Mouse (Mus musculus) lung, postnatal 0 days (tissue): ENCODE data around the gene Bbs4. TPM values are rescaled to one million over a fixed set of nuclear protein-coding genes. Genes with fewer than 3 reads are reported as not detected.
"Not testable (repeated sequence)": the region's sequence is repeated elsewhere in the genome, so short reads cannot be mapped to it uniquely, and the experiment has no call there.

Source experiments
- ATAC-seq: fragments of 200-750 bp; cut with Nextera tagmentation; 2 replicates; pipeline ENCODE4 v1.8.0; 2017; ENCODE audit warnings: moderate library complexity
- DNase-seq: peaks from one replicate; pipeline ENCODE4 v3.0.0-alpha.2; 2016; ENCODE audit warnings: low spot score
- H3K27ac ChIP-seq: fragments of 300-500 bp; sonication (generic); 2 replicates; pipeline ENCODE4 v1.5.1; 2014; ENCODE audit warnings: antibody characterized with exemption, mild to moderate bottlenecking, low read length, mixed read lengths
- H3K27me3 ChIP-seq: fragments of 300-500 bp; sonication (generic); replicated peaks from 2 replicates; pipeline ENCODE4 v1.6.1; 2014; ENCODE audit warnings: low read length, mixed read lengths; ENCODE audit not compliant: insufficient read depth
- H3K36me3 ChIP-seq: fragments of 300-500 bp; sonication (generic); 2 replicates; pipeline ENCODE4 v1.6.1; 2014; ENCODE audit warnings: low read length, mixed read lengths; ENCODE audit not compliant: insufficient read depth
- H3K4me1 ChIP-seq: fragments of 300-500 bp; sonication (generic); 2 replicates; pipeline ENCODE4 v1.6.1; 2014; ENCODE audit warnings: antibody characterized with exemption, low read depth, low read length, mixed read lengths; ENCODE audit not compliant: insufficient read depth
- H3K4me2 ChIP-seq: fragments of 300-500 bp; sonication (generic); replicated peaks from 2 replicates; pipeline ENCODE4 v1.6.1; 2014; ENCODE audit warnings: low read depth, mild to moderate bottlenecking, low read length, moderate library complexity, mixed read lengths
- H3K4me3 ChIP-seq: fragments of 300-500 bp; sonication (generic); 2 replicates; pipeline ENCODE4 v1.5.1; 2014; ENCODE audit warnings: low read depth, low read length
- H3K9ac ChIP-seq: fragments of 300-500 bp; sonication (generic); replicated peaks from 2 replicates; pipeline ENCODE4 v1.6.1; 2014; ENCODE audit warnings: low read depth, mild to moderate bottlenecking
- H3K9me3 ChIP-seq: fragments of 300-500 bp; sonication (generic); 2 replicates; pipeline ENCODE4 v1.6.1; 2016; ENCODE audit warnings: low read length, mixed read lengths
- CTCF ChIP-seq: IDR thresholded peaks from 2 replicates; pipeline ENCODE4 v1.5.1; 2016; ENCODE audit warnings: antibody characterized with exemption, mild to moderate bottlenecking
- EP300 ChIP-seq: IDR thresholded peaks from 2 replicates; pipeline ENCODE4 v1.6.1; 2016; ENCODE audit warnings: antibody characterized with exemption, mild to moderate bottlenecking, control low read depth
- WGBS: fragments of 180-500 bp; shearing (Covaris S2); extraction: QIAGEN DNeasy Blood & Tissue Kit; methylation state at CpG from one replicate; pipeline ENCODE4 v1.1.7; 2014; 5-methylcytosine and 5-hydroxymethylcytosine counted together
- polyA plus RNA-seq: library from polyadenylated mRNA; unstranded; fragments of >200 nt; fragmentation: Nextera tagmentation; extraction: Ambion mirVana; gene quantifications from 2 replicates; pipeline ENCODE4 v1.2.1, GENCODE M21; 2015

Gene Bbs4
- 13.3 and 15.8 TPM in 2 replicates for polyA plus RNA-seq

DNA sequence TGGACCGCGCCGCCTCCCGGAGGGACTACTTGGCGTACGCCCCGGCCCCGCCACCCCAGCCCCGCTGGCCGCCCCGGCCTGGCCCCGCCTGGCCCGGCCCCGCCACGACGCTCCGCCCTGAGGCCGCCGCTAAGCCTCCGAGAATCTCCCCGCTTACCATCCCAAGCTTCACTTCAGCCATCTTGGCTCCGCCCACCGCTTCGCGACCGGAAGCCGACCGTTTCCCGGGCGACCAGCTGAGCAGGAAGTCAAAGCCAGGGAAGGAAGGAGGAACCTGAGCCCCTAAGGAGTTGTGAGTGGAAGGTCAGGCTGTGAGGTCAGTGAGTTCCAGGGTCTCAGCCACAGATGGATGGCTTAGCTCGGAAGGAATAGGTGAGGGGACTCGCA, at the start of gene Bbs4:
Gene Bbs4 (minus strand): TSS at position 256 of the 387 bp plus-strand sequence.
- TF ChIP-seq EP300 (no peak), CTCF (peak; percentile 18; the same call in 1 of the 2 replicates)
- Histone ChIP-seq H3K27me3 (no peaks in the 10 kb centered on the region), H3K4me1 (no peaks in the 10 kb centered on the region; the same call in 1 of the 2 replicates), H3K9ac (peak within 1 kb of the TSS; percentile 46; the same call in 1 of the 2 replicates), H3K9me3 (no peaks in the 10 kb centered on the region), H3K27ac (peak within 1 kb of the TSS; percentile 88), H3K4me3 (peak within 1 kb of the TSS; percentile 72), H3K36me3 (no peaks in the 10 kb centered on the region), H3K4me2 (peak within 1 kb of the TSS; percentile 67)
- DNase-seq (peak; percentile 96), ATAC-seq (peak; percentile 99)
- 1% methylated on average over 30 of the region's 32 CpGs for WGBS

DNA sequence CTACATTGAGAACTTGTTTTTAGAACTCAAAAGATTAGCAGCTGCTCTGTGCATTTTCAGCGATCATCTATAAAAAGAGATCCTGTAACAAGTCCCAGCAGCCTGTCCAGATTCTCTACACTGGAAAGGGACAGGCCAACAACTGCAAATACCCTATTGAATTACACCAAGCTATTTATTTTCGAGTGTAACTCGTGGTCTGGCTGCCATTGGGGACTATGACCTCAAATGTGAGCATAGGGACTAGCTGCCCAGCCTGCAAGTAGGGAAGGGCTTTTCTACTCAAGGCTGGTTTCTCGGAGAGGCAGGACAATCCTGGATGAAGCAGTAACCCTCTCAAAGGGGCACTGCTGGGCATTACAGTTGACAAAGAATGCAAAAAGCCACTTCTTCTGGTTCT, 35.8 kb upstream of the Bbs4 start:
- Histone ChIP-seq H3K9ac (no peak overlapping the region), H3K4me3 (no peak overlapping the region), H3K9me3 (no peaks in the 10 kb centered on the region), H3K27ac (no peak overlapping the region), H3K4me2 (no peak overlapping the region), H3K27me3 (no peaks in the 10 kb centered on the region), H3K36me3 (peaks cover 16% of the 10 kb centered on the region), H3K4me1 (no peaks in the 10 kb centered on the region)
- DNase-seq (no peak), ATAC-seq (no peak)
- TF ChIP-seq EP300 (no peak), CTCF (no peak)
- 81% methylated on average over 4 of the region's 4 CpGs for WGBS

DNA sequence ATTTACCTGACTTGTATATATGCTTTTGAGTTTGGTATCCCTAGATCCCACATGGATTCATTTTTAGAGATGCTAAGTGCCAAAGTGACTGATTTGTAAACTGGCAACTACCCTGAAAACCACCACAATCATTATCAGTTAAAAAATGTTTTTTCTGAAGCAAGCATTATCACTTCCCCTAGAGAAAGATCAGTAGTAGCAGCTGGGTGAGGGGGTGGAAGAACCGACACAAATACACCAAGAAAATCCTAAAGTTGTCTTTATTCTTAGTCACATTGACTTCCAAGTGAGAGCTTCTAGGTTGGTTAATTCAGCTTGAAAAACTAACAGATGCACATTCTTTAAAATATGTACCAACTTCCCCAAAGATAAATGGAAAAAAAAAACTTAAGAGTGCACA, 35.0 kb upstream of the Bbs4 start:
- ATAC-seq (no peak), DNase-seq (no peak)
- H3K36me3 ChIP-seq: peaks cover 15% of the 10 kb centered on the region
- H3K4me1 ChIP-seq: no peaks in the 10 kb centered on the region
- no peak overlapping the region for H3K4me3 ChIP-seq
- no peak overlapping the region for H3K4me2 ChIP-seq
- no peak for TF ChIP-seq CTCF
- no peak for TF ChIP-seq EP300
- no peaks in the 10 kb centered on the region for H3K9me3 ChIP-seq
- H3K9ac ChIP-seq: no peak overlapping the region
- no peaks in the 10 kb centered on the region for H3K27me3 ChIP-seq
- H3K27ac ChIP-seq: no peak overlapping the region
- 69% methylated on average over 1 of the region's 1 CpGs for WGBS

DNA sequence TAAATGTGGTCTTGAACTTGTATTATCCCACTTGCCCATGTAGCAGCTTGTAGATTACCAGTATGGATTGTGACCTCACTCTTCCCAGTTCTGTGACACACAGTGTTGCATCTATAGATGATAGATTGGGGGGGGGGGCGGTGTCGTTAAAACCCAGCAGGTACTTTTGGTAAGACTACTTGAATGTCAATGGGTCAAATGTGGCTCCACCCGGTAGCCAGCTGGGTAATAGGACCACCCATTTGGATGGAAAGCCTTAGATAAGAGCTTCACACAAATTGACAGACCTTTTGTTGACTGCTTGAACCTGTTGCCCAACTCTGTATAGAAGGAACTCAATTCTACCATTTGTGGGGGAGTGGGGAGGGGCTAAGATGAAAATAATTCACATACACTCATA, 34.2 kb upstream of the Bbs4 start:
- WGBS: 57% methylated on average over 3 of the region's 3 CpGs
- H3K4me2 ChIP-seq: no peak overlapping the region
- ATAC-seq: no peak

DNA sequence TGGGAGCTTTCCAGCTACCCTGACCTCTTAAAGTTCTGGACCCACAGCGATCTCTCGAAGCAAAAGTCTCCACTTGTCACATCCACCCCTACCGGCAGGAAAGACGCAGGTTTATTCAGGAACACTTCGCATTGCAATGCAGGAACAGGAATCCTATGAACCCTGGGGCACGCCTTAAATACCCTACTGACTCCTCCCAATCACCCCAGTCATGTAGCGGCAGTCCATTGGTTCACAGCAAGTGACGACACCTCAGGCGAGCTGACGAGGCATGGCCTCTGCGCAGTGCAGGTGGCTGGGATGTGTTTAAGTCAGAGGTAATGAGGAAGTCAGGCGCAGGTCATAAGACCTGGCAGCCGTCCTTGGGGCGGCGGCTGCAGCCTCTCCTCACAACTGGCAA, 22.3 kb upstream of the Bbs4 start:
- TF ChIP-seq EP300: no peak
- TF ChIP-seq CTCF: no peak
- Histone ChIP-seq H3K4me2 (no peak overlapping the region), H3K27me3 (no peaks in the 10 kb centered on the region), H3K36me3 (no peaks in the 10 kb centered on the region), H3K4me3 (no peak overlapping the region), H3K4me1 (no peaks in the 10 kb centered on the region), H3K9me3 (no peaks in the 10 kb centered on the region), H3K27ac (no peak overlapping the region), H3K9ac (no peak overlapping the region)
- no peak for ATAC-seq
- WGBS: 89% methylated on average over 15 of the region's 15 CpGs
- DNase-seq: no peak

More for the DNA sequence above, 34.2 kb upstream of the Bbs4 start:
- Histone ChIP-seq H3K27ac (no peak overlapping the region), H3K9ac (no peak overlapping the region), H3K9me3 (no peaks in the 10 kb centered on the region), H3K27me3 (no peaks in the 10 kb centered on the region), H3K4me1 (no peaks in the 10 kb centered on the region), H3K36me3 (peaks cover 6% of the 10 kb centered on the region; the same call in 1 of the 2 replicates), H3K4me3 (no peak overlapping the region)
- TF ChIP-seq CTCF (no peak), EP300 (no peak)
- no peak for DNase-seq

DNA sequence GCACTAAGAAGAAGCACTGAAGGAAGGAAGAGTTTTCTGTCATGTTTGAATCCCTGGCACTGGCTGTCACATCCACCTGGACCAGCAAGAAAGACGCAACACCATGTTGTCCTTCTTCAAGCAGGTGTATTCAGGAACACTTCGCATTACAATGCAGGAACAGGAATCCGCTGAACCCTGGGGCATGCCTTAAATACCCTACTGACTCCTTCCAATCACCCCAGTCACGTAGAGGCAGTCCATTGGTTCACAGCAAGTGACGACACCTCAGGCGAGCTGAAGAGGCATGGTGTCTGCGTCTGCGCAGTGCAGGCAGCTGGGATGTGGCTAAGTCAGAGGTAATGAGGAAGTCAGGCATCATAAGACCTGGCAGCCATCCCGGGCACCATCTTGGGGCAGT, 16.3 kb upstream of the Bbs4 start:
- 84% methylated on average over 9 of the region's 9 CpGs for WGBS
- ATAC-seq (no peak), DNase-seq (no peak)
- Histone ChIP-seq H3K9me3 (no peaks in the 10 kb centered on the region), H3K4me2 (no peak overlapping the region), H3K4me3 (no peak overlapping the region), H3K27ac (no peak overlapping the region), H3K36me3 (no peaks in the 10 kb centered on the region), H3K9ac (no peak overlapping the region), H3K27me3 (no peaks in the 10 kb centered on the region), H3K4me1 (no peaks in the 10 kb centered on the region)
- no peak for TF ChIP-seq CTCF
- no peak for TF ChIP-seq EP300

DNA sequence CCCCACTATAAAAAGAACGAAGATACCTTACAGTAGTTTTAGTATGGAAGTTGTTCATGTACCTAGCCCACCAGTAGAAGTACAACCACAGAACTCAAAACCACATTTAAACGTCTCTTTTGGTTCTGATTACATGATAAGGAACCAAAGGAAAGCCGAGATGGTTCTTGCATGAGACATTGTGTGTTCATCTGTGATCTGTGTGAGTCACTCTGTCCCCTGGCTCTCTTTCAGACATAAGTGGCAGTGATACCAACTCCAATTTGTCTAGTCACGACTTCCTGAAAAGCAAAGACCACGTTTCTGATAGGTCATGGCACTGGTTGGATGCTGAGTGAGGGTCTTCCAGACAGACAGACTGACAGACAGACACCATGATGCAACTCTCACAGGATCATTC, 15.9 kb upstream of the Bbs4 start:
- WGBS: 73% methylated on average over 5 of the region's 5 CpGs
- no peak for TF ChIP-seq EP300
- no peak for TF ChIP-seq CTCF
- DNase-seq: no peak
- no peak overlapping the region for H3K9ac ChIP-seq
- no peaks in the 10 kb centered on the region for H3K27me3 ChIP-seq
- H3K4me3 ChIP-seq: no peak overlapping the region
- ATAC-seq: no peak
- no peaks in the 10 kb centered on the region for H3K36me3 ChIP-seq
- no peak overlapping the region for H3K27ac ChIP-seq
- H3K4me1 ChIP-seq: no peaks in the 10 kb centered on the region
- H3K9me3 ChIP-seq: no peaks in the 10 kb centered on the region
- H3K4me2 ChIP-seq: no peak overlapping the region

DNA sequence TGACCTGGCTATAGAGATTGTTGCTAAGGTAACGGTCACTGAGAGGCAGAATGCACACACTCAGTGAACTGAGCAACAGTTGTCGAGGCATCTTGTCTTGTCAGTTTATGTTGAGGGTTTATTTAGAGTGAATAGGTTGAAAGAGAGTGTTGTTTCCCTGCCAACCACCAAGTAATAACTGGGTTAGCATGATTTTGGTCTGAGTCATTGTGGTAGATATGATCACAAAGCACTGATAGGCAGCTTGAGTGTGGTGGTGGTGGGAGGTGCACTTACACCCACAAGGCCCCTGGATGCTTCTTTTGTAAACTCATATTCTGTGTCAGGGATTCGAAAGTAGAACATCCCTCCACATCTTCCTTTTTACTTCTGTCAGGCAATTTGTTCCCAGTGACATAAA, 7.2 kb upstream of the Bbs4 start:
- not testable (repeated sequence) for H3K4me3 ChIP-seq, ATAC-seq, H3K36me3 ChIP-seq, H3K4me1 ChIP-seq, DNase-seq, H3K9ac ChIP-seq, H3K27me3 ChIP-seq, H3K4me2 ChIP-seq, H3K27ac ChIP-seq, H3K9me3 ChIP-seq
- no CpG with 5 or more reads among the region's 3 CpGs for WGBS
